Mouse (Mus musculus): ENCODE data around the gene Arhgap8. TPM values are rescaled to one million over a fixed set of nuclear protein-coding genes. Genes with fewer than 3 reads are reported as not detected.
"Not testable (repeated sequence)": the region's sequence is repeated elsewhere in the genome, so short reads cannot be mapped to it uniquely, and the experiment has no call there.

The Arhgap8 gene
- total RNA-seq, 2 experiments from 2014 or later = 0.25 to 0.33 TPM

DNA sequence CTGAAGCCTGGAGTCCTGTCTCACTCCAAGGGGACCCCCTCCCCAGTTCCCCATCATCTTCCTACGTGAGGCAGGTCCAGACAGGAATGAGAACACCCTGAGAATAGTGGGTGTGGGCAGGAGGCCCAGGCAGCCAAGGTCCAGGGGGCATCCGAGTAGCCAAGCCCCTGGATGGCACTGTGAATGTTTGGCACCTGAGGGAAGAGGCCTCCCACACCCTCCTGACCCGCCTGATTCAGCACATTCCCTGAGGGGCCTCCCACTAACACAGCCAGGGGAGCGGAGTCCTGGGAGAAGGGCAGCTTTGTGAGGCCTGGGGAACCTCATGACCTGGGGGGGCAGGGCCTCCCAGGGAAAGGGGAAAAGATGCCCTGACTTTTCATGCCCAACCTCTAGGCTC lies 23.8 kb upstream of the Arhgap8 start:
- no peak for DNase-seq (ENCODE audit: extremely low spot score in 1 of 2, low spot score in 1 of 2)

- DNase-seq (ENCODE audit: extremely low spot score in 1 of 2, low spot score in 1 of 2) = peak in 1 of 2 experiments; percentile 50
Observed at GRCm38 (mm10) chr15:84697611-84698011, 22.2 kb upstream of the Arhgap8 start.

DNA sequence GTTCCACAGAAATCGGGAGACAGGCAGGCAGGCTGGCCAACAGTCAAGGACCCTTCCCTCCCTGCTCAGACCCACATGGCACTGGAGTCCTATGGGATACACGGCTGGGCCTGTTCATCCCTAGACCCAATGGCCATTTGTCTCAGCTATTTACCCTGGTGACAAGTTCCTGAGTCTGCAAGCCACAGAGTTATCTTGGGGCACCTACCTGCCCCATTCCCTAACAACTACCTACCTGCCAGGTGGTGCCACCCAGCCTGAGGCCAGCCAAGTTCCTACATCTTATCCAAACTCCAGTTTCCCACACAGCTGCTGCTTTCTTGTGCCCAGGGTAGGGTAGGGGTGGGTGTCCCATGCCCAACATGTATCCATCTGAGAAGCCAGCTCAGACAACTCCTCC lies 21.7 kb upstream of the Arhgap8 start:
- no peak for DNase-seq (ENCODE audit: extremely low spot score in 1 of 2, low spot score in 1 of 2)

DNA sequence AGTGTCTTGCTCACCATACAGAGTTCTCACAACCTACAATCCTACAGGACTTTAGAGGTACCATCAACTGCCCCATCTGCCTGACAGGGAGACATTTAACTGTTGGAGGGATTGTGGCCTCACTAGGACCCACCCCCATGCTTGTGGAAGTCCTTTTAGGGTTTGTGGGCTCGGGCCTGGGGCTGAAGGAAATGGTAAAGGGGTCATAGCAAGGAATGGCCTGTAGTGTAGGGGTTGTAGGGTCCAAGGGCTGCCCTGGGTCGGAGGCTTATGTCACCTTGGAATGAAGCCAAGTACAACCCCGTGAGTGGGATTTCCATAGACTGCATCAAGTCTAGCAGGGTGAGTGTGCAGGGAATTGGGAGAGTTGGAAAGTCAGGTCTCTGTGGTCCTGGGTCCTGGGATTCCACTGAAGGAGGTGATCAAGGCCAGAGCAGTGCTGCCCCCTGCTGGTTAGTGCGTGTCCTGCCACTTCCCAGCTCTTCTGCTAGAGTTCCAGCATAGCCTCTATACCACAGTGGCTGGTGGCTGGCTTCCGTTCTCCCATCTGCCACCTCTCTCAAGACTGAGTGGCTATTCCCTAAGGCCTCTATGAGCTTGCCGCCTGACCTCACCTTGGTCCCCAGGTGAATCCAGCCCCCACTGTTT lies 19.6 kb upstream of the Arhgap8 start:
- DNase-seq (ENCODE audit: extremely low spot score in 1 of 2, low spot score in 1 of 2) = peak; percentile 36 to 63

DNA sequence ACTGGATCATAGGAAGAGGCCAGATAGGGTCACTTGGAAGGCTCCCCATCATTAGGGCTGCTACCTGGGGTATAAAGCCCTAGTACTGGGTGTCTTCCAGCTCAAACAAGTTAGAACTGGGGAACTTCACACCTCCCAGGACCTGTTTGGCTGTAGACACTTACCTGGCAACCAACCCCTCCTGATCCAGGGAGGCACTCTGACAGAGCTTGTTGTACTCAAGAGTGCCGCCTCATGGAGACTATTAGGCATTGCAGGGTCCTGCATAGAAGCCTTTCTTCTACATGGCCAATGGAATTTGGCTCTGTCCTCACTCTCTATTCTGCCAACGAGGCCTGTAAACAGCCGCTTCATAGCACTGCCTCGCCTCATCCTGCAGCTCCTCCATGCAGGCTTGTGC lies 17.9 kb upstream of the Arhgap8 start:
- peak in 1 of 2 experiments; percentile 23 for DNase-seq (ENCODE audit: extremely low spot score in 1 of 2, low spot score in 1 of 2)

DNA sequence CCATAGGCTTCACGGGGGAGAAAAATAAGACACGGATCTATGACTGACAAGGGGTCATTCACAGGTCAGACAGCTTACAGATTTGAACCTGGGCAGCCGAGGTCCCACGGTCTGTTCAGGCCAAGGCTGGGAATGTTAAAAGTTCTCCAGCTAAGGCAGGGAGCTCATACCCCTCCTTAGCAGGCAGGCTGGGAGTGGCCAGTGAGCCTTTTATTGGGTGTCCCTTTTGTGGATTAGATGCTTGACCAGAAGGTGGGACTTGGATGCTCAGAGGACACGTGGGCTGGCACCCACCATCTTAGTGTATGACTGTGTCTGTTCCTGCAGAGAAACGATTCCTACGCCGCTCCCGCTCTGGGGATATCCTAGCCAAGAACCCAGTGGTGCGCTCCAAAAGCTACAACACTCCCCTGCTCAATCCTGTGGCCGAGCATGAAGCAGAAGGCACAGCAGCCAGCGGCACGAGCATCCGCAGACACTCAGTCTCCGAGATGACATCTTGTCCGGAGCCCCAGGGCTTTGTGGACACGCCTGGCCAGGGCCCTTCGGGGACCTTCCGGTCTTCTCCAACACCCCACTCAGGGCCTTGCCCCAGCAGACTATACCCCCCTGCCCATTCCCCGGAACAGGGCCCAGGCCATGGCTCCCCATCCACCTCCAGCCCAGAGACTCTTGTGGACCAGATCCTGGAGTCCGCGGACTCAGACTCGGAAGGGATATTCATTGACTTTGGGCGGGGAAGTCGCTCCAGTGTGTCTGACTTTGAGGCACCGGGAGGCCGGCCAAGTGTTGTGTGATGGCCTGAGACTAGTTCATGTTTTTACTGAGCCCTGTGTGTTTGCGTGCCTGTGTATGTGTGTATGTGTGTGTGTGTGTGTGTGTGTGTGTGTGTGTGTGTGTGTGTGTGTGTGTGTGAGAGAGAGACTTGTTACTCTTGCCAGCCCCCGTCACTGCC lies 17.2 kb upstream of the Arhgap8 start:
- no peak for DNase-seq (ENCODE audit: extremely low spot score in 1 of 2, low spot score in 1 of 2)

DNA sequence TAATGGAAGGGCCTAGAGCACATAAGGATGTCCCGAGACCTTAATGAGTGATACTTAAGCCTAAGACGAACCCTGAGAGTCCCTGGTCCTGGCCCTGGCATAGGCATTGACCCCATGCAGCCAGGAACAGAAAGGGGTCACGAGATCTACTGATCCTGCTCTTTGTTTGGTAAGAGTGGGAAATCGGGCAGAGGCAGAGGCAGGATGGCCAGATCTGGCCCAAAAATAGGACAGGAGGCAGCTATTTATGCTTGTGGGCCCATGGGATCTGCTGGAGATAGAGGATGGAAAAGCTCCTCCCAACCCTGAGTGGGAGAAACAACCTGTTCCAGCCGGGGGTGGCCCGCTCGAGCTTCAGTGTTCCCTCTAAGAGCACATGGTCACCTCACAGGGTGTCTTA lies 15.9 kb upstream of the Arhgap8 start:
- no peak for DNase-seq (ENCODE audit: extremely low spot score in 1 of 2, low spot score in 1 of 2)

DNA sequence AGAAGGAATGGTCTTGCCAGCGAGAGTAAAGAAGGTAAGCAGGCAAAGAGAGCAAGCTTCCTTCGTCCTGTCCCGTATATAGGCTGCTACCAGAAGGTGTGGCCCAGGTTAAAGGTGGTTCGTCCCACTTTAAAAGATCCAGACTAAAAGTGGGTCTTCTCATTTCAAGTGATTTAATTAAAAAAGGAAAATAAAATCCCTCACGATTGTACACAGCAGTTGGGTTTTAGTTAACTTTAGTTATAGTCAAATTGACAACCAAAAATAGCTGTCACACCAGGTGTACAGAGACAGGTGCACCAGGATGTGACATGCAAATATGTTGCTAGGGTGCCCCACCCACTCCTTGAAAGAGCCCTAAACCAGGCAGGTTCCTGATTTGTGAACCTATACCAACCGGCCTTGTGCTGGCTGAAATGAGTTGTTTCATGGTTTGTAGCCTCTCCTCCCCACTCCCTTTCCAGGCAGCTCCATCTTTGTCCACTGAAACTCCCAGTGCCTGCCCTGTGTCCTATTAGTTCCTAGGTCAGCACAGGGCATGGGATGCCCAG lies 14.4 kb upstream of the Arhgap8 start:
- DNase-seq (ENCODE audit: extremely low spot score in 1 of 2, low spot score in 1 of 2) = no peak

DNA sequence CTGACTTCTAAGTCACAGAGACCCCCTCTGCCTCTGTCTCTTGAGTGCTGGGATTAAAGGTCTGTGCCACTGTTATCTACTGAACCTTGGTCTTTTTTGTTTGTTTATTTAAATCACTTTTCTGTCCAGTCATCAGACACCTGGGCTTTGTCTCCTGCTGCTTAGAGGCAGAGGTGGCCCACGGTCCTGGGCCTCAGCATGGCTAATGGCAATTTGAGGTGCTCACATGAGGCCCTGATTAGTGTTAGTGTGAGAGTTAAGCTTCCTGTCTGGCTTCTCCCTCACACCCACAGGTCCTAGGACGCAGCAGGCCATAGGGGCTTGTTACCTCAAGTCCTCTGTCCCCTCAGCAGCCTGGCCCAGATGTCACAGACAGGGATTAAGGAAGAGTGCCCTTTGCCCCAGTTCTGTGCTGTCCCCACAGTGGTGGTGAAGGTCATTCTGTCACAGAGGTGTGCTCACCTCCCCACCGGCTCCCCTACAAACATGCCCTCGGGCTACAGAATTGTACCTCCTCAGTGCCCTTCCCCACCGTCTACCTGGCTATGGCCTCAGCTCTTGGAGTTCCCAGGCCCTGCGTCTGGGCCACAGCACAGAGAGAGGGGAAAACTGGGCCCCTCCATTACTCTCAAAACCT lies 12.8 kb upstream of the Arhgap8 start:
- no peak for DNase-seq (ENCODE audit: extremely low spot score in 1 of 2, low spot score in 1 of 2)

GRCm38 (mm10) chr15:84712566-84713405 lies 7.1 kb upstream of the Arhgap8 start:
- DNase-seq (ENCODE audit: extremely low spot score in 1 of 2, low spot score in 1 of 2) = no peak

DNA sequence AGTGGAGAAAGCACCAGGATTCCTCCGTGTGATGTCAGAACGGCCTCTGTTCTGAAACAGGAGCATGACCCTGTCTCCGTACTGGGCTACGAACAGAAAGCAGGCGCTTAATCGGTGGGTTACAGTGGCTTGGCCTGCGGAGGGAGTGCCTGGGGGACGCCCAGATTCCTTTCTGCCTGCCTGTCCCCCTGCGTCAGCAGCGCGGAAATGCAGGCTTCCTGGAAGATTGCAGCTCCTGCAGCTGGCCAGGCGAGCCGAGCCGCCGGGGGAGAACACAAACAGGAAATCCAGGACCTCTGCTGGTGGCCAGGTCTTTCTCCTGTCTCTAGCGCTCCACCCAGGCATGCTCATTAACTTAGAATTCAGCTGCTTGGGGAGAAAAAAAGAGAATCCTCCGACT lies 5.1 kb upstream of the Arhgap8 start:
- no peak for DNase-seq (ENCODE audit: extremely low spot score in 1 of 2, low spot score in 1 of 2)

- no peak for DNase-seq (ENCODE audit: extremely low spot score in 1 of 2, low spot score in 1 of 2)
Observed at GRCm38 (mm10) chr15:84715132-84715531, 4.7 kb upstream of the Arhgap8 start.

DNA sequence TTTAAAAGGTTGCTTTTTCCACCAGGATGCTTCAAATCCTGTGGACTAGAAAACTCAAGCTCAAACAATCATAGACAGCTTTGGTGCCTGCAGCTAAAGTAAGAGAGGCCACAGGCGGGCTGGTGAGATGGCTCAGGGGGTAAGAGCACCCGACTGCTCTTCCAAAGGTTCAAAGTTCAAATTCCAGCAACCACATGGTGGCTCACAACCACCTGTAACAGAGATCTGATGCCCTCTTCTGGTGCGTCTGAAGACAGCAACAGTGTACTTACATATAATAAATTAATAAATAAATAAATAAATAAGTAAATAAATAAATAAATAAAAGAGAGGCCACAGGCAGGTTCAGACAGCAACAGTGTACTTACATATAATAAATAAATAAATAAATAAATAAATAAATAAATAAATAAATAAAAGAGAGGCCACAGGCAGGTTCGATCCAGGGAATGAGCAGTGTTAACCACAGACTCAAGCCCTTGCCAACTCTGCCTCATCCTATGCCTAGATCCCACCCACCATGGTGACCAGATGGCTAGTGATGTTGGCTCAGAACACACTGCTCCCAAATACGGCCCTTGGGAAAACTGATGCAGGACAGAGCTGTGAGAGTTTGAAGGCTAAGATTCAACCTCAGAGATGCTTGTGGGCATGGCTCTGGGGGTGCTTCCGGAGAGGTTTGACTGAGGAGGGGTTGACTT lies 2.1 kb upstream of the Arhgap8 start:
- not testable (repeated sequence) for DNase-seq (ENCODE audit: extremely low spot score in 1 of 2, low spot score in 1 of 2)

GRCm38 (mm10) chr15:84718785-84719184 lies 1.1 kb upstream of the Arhgap8 start:
- no peak for DNase-seq (ENCODE audit: extremely low spot score in 1 of 2, low spot score in 1 of 2)

DNA sequence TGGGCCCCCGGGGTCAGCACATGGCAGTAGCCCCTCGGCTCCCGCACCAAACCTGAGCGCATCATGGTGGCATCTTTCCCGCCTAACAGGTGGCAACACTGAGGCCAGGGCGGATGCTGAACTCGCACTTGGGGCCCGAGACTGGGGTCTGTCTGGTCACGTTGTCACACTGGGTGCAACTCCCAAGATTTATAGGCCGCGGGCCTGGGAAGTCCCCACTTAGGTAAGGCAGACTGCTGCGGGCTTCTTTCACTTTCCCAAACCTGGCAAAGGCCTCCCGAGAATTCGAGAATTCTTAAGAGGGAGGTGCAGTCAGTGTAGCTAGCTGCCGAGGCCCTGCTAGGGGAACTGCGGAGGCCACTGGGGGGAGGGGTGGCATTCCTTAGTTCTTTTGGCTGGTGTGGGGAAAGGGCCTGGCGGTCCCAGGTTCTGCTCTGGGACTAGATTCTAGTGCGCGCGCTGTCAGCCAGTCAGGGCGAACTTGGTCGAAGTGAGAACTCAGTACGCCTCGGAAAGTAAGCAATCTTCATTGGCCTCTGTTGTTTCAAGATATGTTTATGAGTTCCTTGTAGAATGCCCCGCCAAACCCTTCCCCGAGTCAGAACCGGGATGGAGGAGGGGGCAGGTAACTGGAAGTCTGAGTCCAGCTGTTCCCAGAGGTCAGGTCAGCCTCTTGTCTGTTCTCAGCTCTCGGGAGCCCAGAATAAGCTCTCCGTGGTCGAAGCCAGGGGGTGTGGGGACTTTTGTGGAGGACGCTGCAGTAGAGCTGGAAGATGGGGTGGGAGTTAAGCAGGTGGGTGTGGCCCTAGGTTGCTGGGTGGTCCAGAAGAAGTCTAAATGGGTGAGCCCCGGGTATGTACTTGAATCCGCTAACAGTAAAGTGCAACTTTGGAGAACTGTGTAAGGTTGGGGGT lies 696 bp downstream of the Arhgap8 start:
- no peak for DNase-seq (ENCODE audit: extremely low spot score in 1 of 2, low spot score in 1 of 2)

- DNase-seq (ENCODE audit: extremely low spot score in 1 of 2, low spot score in 1 of 2) = not testable (repeated sequence)
Observed at GRCm38 (mm10) chr15:84723656-84724055, 3.8 kb downstream of the Arhgap8 start.

DNA sequence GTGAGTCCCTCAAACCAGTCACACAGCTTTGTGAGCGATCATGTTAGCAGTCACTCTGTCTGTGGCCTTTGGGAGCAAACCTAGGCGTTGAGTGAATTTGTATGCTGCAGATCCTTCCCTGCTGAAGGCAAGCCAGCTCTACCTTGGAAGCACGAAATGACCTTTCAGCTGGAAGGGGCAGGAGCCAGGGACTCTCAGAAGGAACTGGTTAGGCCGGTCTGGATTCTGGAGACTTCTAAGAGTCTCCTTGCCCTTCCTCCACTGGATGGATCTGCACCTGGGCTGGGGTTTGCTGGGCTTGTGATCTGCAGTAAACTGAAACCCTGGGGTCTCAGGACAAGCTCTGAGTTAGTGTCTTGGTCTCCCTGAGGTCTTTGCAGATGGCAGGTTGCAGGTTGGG lies 4.3 kb downstream of the Arhgap8 start:
- DNase-seq (ENCODE audit: extremely low spot score in 1 of 2, low spot score in 1 of 2) = no peak

- DNase-seq (ENCODE audit: extremely low spot score in 1 of 2, low spot score in 1 of 2) = peak in 1 of 2 experiments; percentile 34
Observed at GRCm38 (mm10) chr15:84729685-84730084, 9.8 kb downstream of the Arhgap8 start.
